Mouse (Mus musculus): Measurements from ENCODE around the gene Drc1.

The Drc1 gene

GRCm38 (mm10) chr5:30287106-30287882 is 6.1 kb downstream of the Drc1 start:
- DNase-seq (ENCODE audit: low spot score in 2 of 2), result peak in 1 of 2 experiments; percentile 9

- no peak for DNase-seq (ENCODE audit: low spot score in 2 of 2)
Measured at GRCm38 (mm10) chr5:30340815-30341214, 59.6 kb downstream of the Drc1 start.

GRCm38 (mm10) chr5:30341601-30342365 is 60.6 kb downstream of the Drc1 start:
- no peak for DNase-seq (ENCODE audit: low spot score in 2 of 2)

- no peak for DNase-seq (ENCODE audit: low spot score in 2 of 2)
Measured at GRCm38 (mm10) chr5:30342601-30343015, 61.4 kb downstream of the Drc1 start.

GRCm38 (mm10) chr5:30343107-30343506 is 61.9 kb downstream of the Drc1 start:
- DNase-seq (ENCODE audit: low spot score in 2 of 2), result peak; percentile 44 to 66

- no peak for DNase-seq (ENCODE audit: low spot score in 2 of 2)
Measured at GRCm38 (mm10) chr5:30343886-30344285, 62.7 kb downstream of the Drc1 start.

- DNase-seq (ENCODE audit: low spot score in 2 of 2), result no peak
Measured at GRCm38 (mm10) chr5:30353605-30354004, 72.4 kb downstream of the Drc1 start.

- DNase-seq (ENCODE audit: low spot score in 2 of 2), result no peak
Measured at GRCm38 (mm10) chr5:30355114-30355513, 73.9 kb downstream of the Drc1 start.

- no peak for DNase-seq (ENCODE audit: low spot score in 2 of 2)
Measured at GRCm38 (mm10) chr5:30355559-30356159, 74.5 kb downstream of the Drc1 start.

GRCm38 (mm10) chr5:30356647-30357046 is 75.5 kb downstream of the Drc1 start:
- DNase-seq (ENCODE audit: low spot score in 2 of 2), result no peak

GRCm38 (mm10) chr5:30358436-30359099 is 77.4 kb downstream of the Drc1 start:
- no peak for DNase-seq (ENCODE audit: low spot score in 2 of 2)

GRCm38 (mm10) chr5:30367405-30367804 is 86.2 kb downstream of the Drc1 start:
- peak in 1 of 2 experiments; percentile 8 for DNase-seq (ENCODE audit: low spot score in 2 of 2)

GRCm38 (mm10) chr5:30369426-30369825 is 88.2 kb downstream of the Drc1 start:
- peak in 1 of 2 experiments; percentile 27 for DNase-seq (ENCODE audit: low spot score in 2 of 2)

GRCm38 (mm10) chr5:30382876-30383275 is 101.7 kb downstream of the Drc1 start:
- no peak for DNase-seq (ENCODE audit: low spot score in 2 of 2)

- no peak for DNase-seq (ENCODE audit: low spot score in 2 of 2)
Measured at GRCm38 (mm10) chr5:30387726-30388125, 106.5 kb downstream of the Drc1 start.

GRCm38 (mm10) chr5:30389836-30390235 is 108.6 kb downstream of the Drc1 start:
- DNase-seq (ENCODE audit: low spot score in 2 of 2), result no peak

- peak; percentile 15 to 57 for DNase-seq (ENCODE audit: low spot score in 2 of 2)
Measured at GRCm38 (mm10) chr5:30391473-30391872, 110.3 kb downstream of the Drc1 start.

- DNase-seq (ENCODE audit: low spot score in 2 of 2), result no peak
Measured at GRCm38 (mm10) chr5:30400521-30400920, 119.3 kb downstream of the Drc1 start.

GRCm38 (mm10) chr5:30401165-30401564 is 120.0 kb downstream of the Drc1 start:
- no peak for DNase-seq (ENCODE audit: low spot score in 2 of 2)

- no peak for DNase-seq (ENCODE audit: low spot score in 2 of 2)
Measured at GRCm38 (mm10) chr5:30406876-30407275, 125.7 kb downstream of the Drc1 start.

GRCm38 (mm10) chr5:30411524-30411923 is 130.3 kb downstream of the Drc1 start:
- no peak for DNase-seq (ENCODE audit: low spot score in 2 of 2)

GRCm38 (mm10) chr5:30415381-30415780 is 134.2 kb downstream of the Drc1 start:
- no peak for DNase-seq (ENCODE audit: low spot score in 2 of 2)

All from urinary bladder, adult 18-20 months (tissue).